Mouse (Mus musculus) lung, adult 2 months (tissue): ENCODE data around the gene Rtn1. TPM values are rescaled to one million over a fixed set of nuclear protein-coding genes. Genes with fewer than 3 reads are reported as not detected.

Source experiments
- DNase-seq: peaks from one replicate; pipeline ENCODE4 v3.0.0; 2022
- H3K4me1 ChIP-seq: fragments of 200-500 bp; 2 replicates; pipeline ENCODE4 v1.6.1; 2011; ENCODE audit warnings: low read length; ENCODE audit not compliant: control insufficient read depth, insufficient read depth
- H3K4me3 ChIP-seq: fragments of 200-500 bp; replicated peaks from 2 replicates; pipeline ENCODE3; 2011; ENCODE audit warnings: low read depth, mild to moderate bottlenecking, control low read depth, low read length; ENCODE audit errors: extremely low read depth
- CTCF ChIP-seq: fragments of 200-500 bp; IDR thresholded peaks from 2 replicates; pipeline ENCODE4 v1.5.1; 2011; ENCODE audit warnings: mild to moderate bottlenecking, low read length, control low read depth; ENCODE audit not compliant: insufficient read depth
- POLR2A ChIP-seq: fragments of 200-500 bp; IDR thresholded peaks from 2 replicates; pipeline ENCODE4 v1.6.1; 2011; ENCODE audit warnings: low read depth, mild to moderate bottlenecking, control low read depth, low read length, borderline replicate concordance; ENCODE audit errors: extremely low read depth
- WGBS: fragments of 180-500 bp; shearing (Covaris S2); methylation state at CpG from one replicate; pipeline ENCODE4 v1.1.7; 2018; 5-methylcytosine and 5-hydroxymethylcytosine counted together
- polyA plus RNA-seq: library from polyadenylated mRNA; depleted of rRNA; stranded (reverse); fragments of >200 nt; gene quantifications from 2 replicates; pipeline ENCODE4 v1.2.3, GENCODE M21; 2012

Rtn1 gene
- polyA plus RNA-seq, 1 experiment, result 9.2 TPM

- Histone ChIP-seq H3K4me1 (no peaks in the 10 kb centered on the region), H3K4me3 (no peak overlapping the region)
- DNase-seq, result no peak
- no peak for TF ChIP-seq POLR2A
- TF ChIP-seq CTCF, result no peak
- WGBS, result 69% methylated on average over 2 of the region's 2 CpGs
Measured at GRCm38 (mm10) chr12:72292566-72292965, 116.3 kb downstream of the Rtn1 start.

GRCm38 (mm10) chr12:72291266-72291665 is 117.6 kb downstream of the Rtn1 start:
- Histone ChIP-seq H3K4me1 (no peaks in the 10 kb centered on the region), H3K4me3 (no peak overlapping the region)
- DNase-seq, result no peak
- WGBS, result 90% methylated on average over 4 of the region's 4 CpGs
- TF ChIP-seq POLR2A (no peak), CTCF (no peak)

- Histone ChIP-seq H3K4me3 (no peak overlapping the region), H3K4me1 (no peaks in the 10 kb centered on the region)
- TF ChIP-seq CTCF (no peak), POLR2A (no peak)
- no peak for DNase-seq
- 61% methylated on average over 3 of the region's 3 CpGs for WGBS
Measured at GRCm38 (mm10) chr12:72288215-72288614, 120.6 kb downstream of the Rtn1 start.

GRCm38 (mm10) chr12:72287332-72288004 is 121.4 kb downstream of the Rtn1 start:
- 79% methylated on average over 4 of the region's 4 CpGs for WGBS
- Histone ChIP-seq H3K4me1 (no peaks in the 10 kb centered on the region), H3K4me3 (no peak overlapping the region)
- no peak for TF ChIP-seq CTCF
- no peak for TF ChIP-seq POLR2A
- DNase-seq, result no peak

- 59% methylated on average over 25 of the region's 25 CpGs for WGBS
- no peaks in the 10 kb centered on the region for H3K4me1 ChIP-seq
- TF ChIP-seq POLR2A (no peak), CTCF (no peak)
- no peak overlapping the region for H3K4me3 ChIP-seq
- no peak for DNase-seq
Measured at GRCm38 (mm10) chr12:72285366-72286345, 123.2 kb downstream of the Rtn1 start.

- no peak for DNase-seq
- no peak for TF ChIP-seq CTCF
- no peak for TF ChIP-seq POLR2A
- WGBS, result 85% methylated on average over 7 of the region's 7 CpGs
- Histone ChIP-seq H3K4me1 (no peaks in the 10 kb centered on the region), H3K4me3 (no peak overlapping the region)
Measured at GRCm38 (mm10) chr12:72284576-72284975, 124.3 kb downstream of the Rtn1 start.

- DNase-seq, result no peak
- Histone ChIP-seq H3K4me1 (no peaks in the 10 kb centered on the region), H3K4me3 (no peak overlapping the region)
- TF ChIP-seq CTCF (no peak), POLR2A (no peak)
- WGBS, result 85% methylated on average over 5 of the region's 5 CpGs
Measured at GRCm38 (mm10) chr12:72279129-72279875, 129.6 kb downstream of the Rtn1 start.

GRCm38 (mm10) chr12:72273721-72274414 is 135.0 kb downstream of the Rtn1 start:
- H3K4me1 ChIP-seq, result no peaks in the 10 kb centered on the region
- DNase-seq, result no peak
- TF ChIP-seq CTCF (no peak), POLR2A (no peak)
- no peak overlapping the region for H3K4me3 ChIP-seq
- WGBS, result 49% methylated on average over 13 of the region's 13 CpGs

GRCm38 (mm10) chr12:72267614-72268013 is 141.2 kb downstream of the Rtn1 start:
- Histone ChIP-seq H3K4me1 (no peaks in the 10 kb centered on the region), H3K4me3 (no peak overlapping the region)
- no peak for DNase-seq
- 0 out of 2 replicates have a peak, but pooled peaks have one; percentile 10 for TF ChIP-seq CTCF
- TF ChIP-seq POLR2A, result no peak
- 73% methylated on average over 2 of the region's 2 CpGs for WGBS
